Mouse (Mus musculus) olfactory bulb, adult 2 months (tissue): Measurements from ENCODE around the gene Ubp1.

Experiments used
- CTCF ChIP-seq: fragments of 200-500 bp; IDR thresholded peaks from 2 replicates; pipeline ENCODE4 v1.5.1; 2012; ENCODE audit warnings: low read depth, mild to moderate bottlenecking, low read length, moderate library complexity; ENCODE audit not compliant: insufficient read depth
- POLR2A ChIP-seq: fragments of 200-500 bp; IDR thresholded peaks from 2 replicates; pipeline ENCODE4 v1.6.1; 2012; ENCODE audit warnings: mild to moderate bottlenecking, low read depth, low read length, moderate library complexity; ENCODE audit not compliant: insufficient read depth

- TF ChIP-seq CTCF, result no peak
- TF ChIP-seq POLR2A, result no peak
Measured at GRCm38 (mm10) chr9:114006801-114007200, 76.1 kb downstream of the Ubp1 start.
